Mouse (Mus musculus): ENCODE data around the gene Fkbp1a. TPM values are rescaled to one million over a fixed set of nuclear protein-coding genes. Genes with fewer than 3 reads are reported as not detected.

Fkbp1a gene
- total and polyA plus RNA-seq, 2 experiments from 2014 or later: 67.3 to 727 TPM

- Histone ChIP-seq H3K4me3 (ENCODE audit: low read depth, low read length) (no peak overlapping the region), H3K9me3 (ENCODE audit: low read length) (no peaks in the 10 kb centered on the region), H3K4me1 (ENCODE audit: insufficient read depth) (peaks cover 11% of the 10 kb centered on the region; the same call in 1 of the 2 replicates), H3K27me3 (ENCODE audit: insufficient read depth, low read length) (no peaks in the 10 kb centered on the region), H3K4me2 (ENCODE audit: low read depth) (no peak overlapping the region), H3K36me3 (ENCODE audit: insufficient read depth) (no peaks in the 10 kb centered on the region), H3K9ac (no peak overlapping the region), H3K27ac (ENCODE audit: low read depth, low read length) (no peak overlapping the region)
- WGBS: 87% methylated on average over 4 of the region's 4 CpGs
- no peak for DNase-seq
- TF ChIP-seq CTCF (IDR thresholded peaks at IDR 0.05; ENCODE audit: low read depth): no peak
- ATAC-seq: no peak
Measured at GRCm38 (mm10) chr2:151579183-151579582, 36.9 kb downstream of the Fkbp1a start.

- no peak for TF ChIP-seq CTCF (IDR thresholded peaks at IDR 0.05; ENCODE audit: low read depth)
- no peaks in the 10 kb centered on the region for H3K9me3 ChIP-seq (ENCODE audit: low read length)
Measured at GRCm38 (mm10) chr2:151580945-151581344, 38.7 kb downstream of the Fkbp1a start.

GRCm38 (mm10) chr2:151585934-151586333, 43.7 kb downstream of the Fkbp1a start:
- 65% methylated on average over 3 of the region's 3 CpGs for WGBS

More at GRCm38 (mm10) chr2:151580945-151581344, 38.7 kb downstream of the Fkbp1a start:
- DNase-seq: no peak
- Histone ChIP-seq H3K27ac (ENCODE audit: low read depth, low read length) (no peak overlapping the region), H3K4me3 (ENCODE audit: low read depth, low read length) (no peak overlapping the region), H3K36me3 (ENCODE audit: insufficient read depth) (no peaks in the 10 kb centered on the region), H3K9ac (no peak overlapping the region), H3K4me1 (ENCODE audit: insufficient read depth) (0 out of 2 replicates have a peak, but pooled peaks cover 5% of the 10 kb centered on the region), H3K4me2 (ENCODE audit: low read depth) (no peak overlapping the region), H3K27me3 (ENCODE audit: insufficient read depth, low read length) (no peaks in the 10 kb centered on the region)
- WGBS: 27% methylated on average over 1 of the region's 1 CpGs
- no peak for ATAC-seq

GRCm38 (mm10) chr2:151586807-151587206, 44.5 kb downstream of the Fkbp1a start:
- Histone ChIP-seq H3K27me3 (ENCODE audit: insufficient read depth, low read length) (no peaks in the 10 kb centered on the region), H3K9me3 (ENCODE audit: low read length) (no peaks in the 10 kb centered on the region), H3K27ac (ENCODE audit: low read depth, low read length) (no peak overlapping the region), H3K4me1 (ENCODE audit: insufficient read depth) (no peaks in the 10 kb centered on the region), H3K9ac (no peak overlapping the region), H3K4me2 (ENCODE audit: low read depth) (no peak overlapping the region), H3K4me3 (ENCODE audit: low read depth, low read length) (no peak overlapping the region), H3K36me3 (ENCODE audit: insufficient read depth) (peaks cover 3% of the 10 kb centered on the region; the same call in 1 of the 2 replicates)
- 100% methylated on average over 1 of the region's 1 CpGs for WGBS
- ATAC-seq: no peak
- no peak for TF ChIP-seq CTCF (IDR thresholded peaks at IDR 0.05; ENCODE audit: low read depth)
- no peak for DNase-seq

More at GRCm38 (mm10) chr2:151585934-151586333, 43.7 kb downstream of the Fkbp1a start:
- Histone ChIP-seq H3K4me3 (ENCODE audit: low read depth, low read length) (no peak overlapping the region), H3K27ac (ENCODE audit: low read depth, low read length) (no peak overlapping the region), H3K9me3 (ENCODE audit: low read length) (no peaks in the 10 kb centered on the region), H3K36me3 (ENCODE audit: insufficient read depth) (no peaks in the 10 kb centered on the region), H3K4me1 (ENCODE audit: insufficient read depth) (no peaks in the 10 kb centered on the region), H3K9ac (no peak overlapping the region), H3K27me3 (ENCODE audit: insufficient read depth, low read length) (no peaks in the 10 kb centered on the region), H3K4me2 (ENCODE audit: low read depth) (no peak overlapping the region)
- peak; percentile 43 for TF ChIP-seq CTCF (IDR thresholded peaks at IDR 0.05; ENCODE audit: low read depth)
- ATAC-seq (peak; percentile 57; the same call in 1 of the 2 replicates), DNase-seq (no peak)

GRCm38 (mm10) chr2:151587306-151587705, 45.0 kb downstream of the Fkbp1a start:
- no peak for TF ChIP-seq CTCF (IDR thresholded peaks at IDR 0.05; ENCODE audit: low read depth)
- Histone ChIP-seq H3K4me1 (ENCODE audit: insufficient read depth) (no peaks in the 10 kb centered on the region), H3K9ac (no peak overlapping the region), H3K27ac (ENCODE audit: low read depth, low read length) (no peak overlapping the region), H3K4me2 (ENCODE audit: low read depth) (no peak overlapping the region), H3K36me3 (ENCODE audit: insufficient read depth) (peaks cover 3% of the 10 kb centered on the region; the same call in 1 of the 2 replicates), H3K4me3 (ENCODE audit: low read depth, low read length) (no peak overlapping the region), H3K9me3 (ENCODE audit: low read length) (no peaks in the 10 kb centered on the region), H3K27me3 (ENCODE audit: insufficient read depth, low read length) (no peaks in the 10 kb centered on the region)
- DNase-seq (no peak), ATAC-seq (no peak)
- 78% methylated on average over 9 of the region's 9 CpGs for WGBS

GRCm38 (mm10) chr2:151598068-151598467, 55.8 kb downstream of the Fkbp1a start:
- ATAC-seq (no peak), DNase-seq (no peak)
- H3K9me3 ChIP-seq (ENCODE audit: low read length): no peaks in the 10 kb centered on the region
- WGBS: 82% methylated on average over 2 of the region's 2 CpGs
- no peak overlapping the region for H3K4me3 ChIP-seq (ENCODE audit: low read depth, low read length)
- no peak for TF ChIP-seq CTCF (IDR thresholded peaks at IDR 0.05; ENCODE audit: low read depth)
- H3K27me3 ChIP-seq (ENCODE audit: insufficient read depth, low read length): no peaks in the 10 kb centered on the region
- peaks cover 46% of the 10 kb centered on the region for H3K36me3 ChIP-seq (ENCODE audit: insufficient read depth)
- no peaks in the 10 kb centered on the region for H3K4me1 ChIP-seq (ENCODE audit: insufficient read depth)
- no peak overlapping the region for H3K4me2 ChIP-seq (ENCODE audit: low read depth)
- no peak overlapping the region for H3K27ac ChIP-seq (ENCODE audit: low read depth, low read length)
- H3K9ac ChIP-seq: no peak overlapping the region

- H3K9ac ChIP-seq: no peak overlapping the region
- 67% methylated on average over 4 of the region's 4 CpGs for WGBS
- no peaks in the 10 kb centered on the region for H3K27me3 ChIP-seq (ENCODE audit: insufficient read depth, low read length)
- TF ChIP-seq CTCF (IDR thresholded peaks at IDR 0.05; ENCODE audit: low read depth): no peak
- no peak for ATAC-seq
- H3K4me2 ChIP-seq (ENCODE audit: low read depth): no peak overlapping the region
- peaks cover 13% of the 10 kb centered on the region; the same call in 1 of the 2 replicates for H3K4me1 ChIP-seq (ENCODE audit: insufficient read depth)
- no peak for DNase-seq
- no peak overlapping the region for H3K4me3 ChIP-seq (ENCODE audit: low read depth, low read length)
- no peak overlapping the region for H3K27ac ChIP-seq (ENCODE audit: low read depth, low read length)
- peaks cover 16% of the 10 kb centered on the region for H3K36me3 ChIP-seq (ENCODE audit: insufficient read depth)
- no peaks in the 10 kb centered on the region for H3K9me3 ChIP-seq (ENCODE audit: low read length)
Measured at GRCm38 (mm10) chr2:151602106-151602505, 59.8 kb downstream of the Fkbp1a start.
